Mouse (Mus musculus): ENCODE results near the gene Rap1gap.

The Rap1gap gene

GRCm38 (mm10) chr4:137663491-137663890, 1.0 kb upstream of the Rap1gap start:
- DNase-seq, result no peak

GRCm38 (mm10) chr4:137664980-137665675, 602 bp downstream of the Rap1gap start:
- DNase-seq, result peak in 1 of 2 experiments; percentile 34

GRCm38 (mm10) chr4:137665791-137666190, 1.3 kb downstream of the Rap1gap start:
- DNase-seq, result no peak

- no peak for DNase-seq
Measured at GRCm38 (mm10) chr4:137666283-137666957, 1.9 kb downstream of the Rap1gap start.

- DNase-seq, result no peak
Measured at GRCm38 (mm10) chr4:137666958-137667345, 2.4 kb downstream of the Rap1gap start.

- DNase-seq, result peak; percentile 56 to 75
Measured at GRCm38 (mm10) chr4:137667747-137668146, 3.2 kb downstream of the Rap1gap start.

GRCm38 (mm10) chr4:137671711-137672500, 7.4 kb downstream of the Rap1gap start:
- no peak for DNase-seq

GRCm38 (mm10) chr4:137675566-137675965, 11.0 kb downstream of the Rap1gap start:
- DNase-seq, result no peak

- DNase-seq, result peak; percentile 61 to 87
Measured at GRCm38 (mm10) chr4:137676057-137676456, 11.5 kb downstream of the Rap1gap start.

- no peak for DNase-seq
Measured at GRCm38 (mm10) chr4:137676700-137677484, 12.4 kb downstream of the Rap1gap start.

- peak in 1 of 2 experiments; percentile 32 for DNase-seq
Measured at GRCm38 (mm10) chr4:137677906-137678305, 13.4 kb downstream of the Rap1gap start.

- DNase-seq, result no peak
Measured at GRCm38 (mm10) chr4:137678568-137678967, 14.0 kb downstream of the Rap1gap start.

- no peak for DNase-seq
Measured at GRCm38 (mm10) chr4:137679979-137680550, 15.5 kb downstream of the Rap1gap start.

- no peak for DNase-seq
Measured at GRCm38 (mm10) chr4:137680721-137681120, 16.2 kb downstream of the Rap1gap start.

- DNase-seq, result peak; percentile 67 to 75
Measured at GRCm38 (mm10) chr4:137681408-137682104, 17.0 kb downstream of the Rap1gap start.

GRCm38 (mm10) chr4:137682961-137683453, 18.5 kb downstream of the Rap1gap start:
- DNase-seq, result peak; percentile 76 to 79

- DNase-seq, result no peak
Measured at GRCm38 (mm10) chr4:137684830-137685343, 20.4 kb downstream of the Rap1gap start.

- peak; percentile 59 to 60 for DNase-seq
Measured at GRCm38 (mm10) chr4:137686303-137686702, 21.8 kb downstream of the Rap1gap start.

- DNase-seq, result no peak
Measured at GRCm38 (mm10) chr4:137687234-137687825, 22.8 kb downstream of the Rap1gap start.

- DNase-seq, result no peak
Measured at GRCm38 (mm10) chr4:137692107-137692902, 27.8 kb downstream of the Rap1gap start.

Data from kidney, postnatal 36 days (tissue).